Mouse (Mus musculus) small intestine, adult 2 months (tissue): Measurements from ENCODE around the gene Ppan.

Source experiments
- CTCF ChIP-seq: fragments of 200-500 bp; IDR thresholded peaks from 2 replicates; pipeline ENCODE4 v1.5.1; 2012; ENCODE audit warnings: low read depth, mild to moderate bottlenecking, control low read depth, inconsistent platforms, low read length, moderate library complexity, mixed read lengths; ENCODE audit not compliant: insufficient replicate concordance, insufficient read length; ENCODE audit errors: extremely low read depth
- POLR2A ChIP-seq: fragments of 200-500 bp; IDR thresholded peaks from 2 replicates; pipeline ENCODE4 v1.6.1; 2012; ENCODE audit warnings: low read depth, mild to moderate bottlenecking, control low read depth, inconsistent platforms, low read length, moderate library complexity

DNA sequence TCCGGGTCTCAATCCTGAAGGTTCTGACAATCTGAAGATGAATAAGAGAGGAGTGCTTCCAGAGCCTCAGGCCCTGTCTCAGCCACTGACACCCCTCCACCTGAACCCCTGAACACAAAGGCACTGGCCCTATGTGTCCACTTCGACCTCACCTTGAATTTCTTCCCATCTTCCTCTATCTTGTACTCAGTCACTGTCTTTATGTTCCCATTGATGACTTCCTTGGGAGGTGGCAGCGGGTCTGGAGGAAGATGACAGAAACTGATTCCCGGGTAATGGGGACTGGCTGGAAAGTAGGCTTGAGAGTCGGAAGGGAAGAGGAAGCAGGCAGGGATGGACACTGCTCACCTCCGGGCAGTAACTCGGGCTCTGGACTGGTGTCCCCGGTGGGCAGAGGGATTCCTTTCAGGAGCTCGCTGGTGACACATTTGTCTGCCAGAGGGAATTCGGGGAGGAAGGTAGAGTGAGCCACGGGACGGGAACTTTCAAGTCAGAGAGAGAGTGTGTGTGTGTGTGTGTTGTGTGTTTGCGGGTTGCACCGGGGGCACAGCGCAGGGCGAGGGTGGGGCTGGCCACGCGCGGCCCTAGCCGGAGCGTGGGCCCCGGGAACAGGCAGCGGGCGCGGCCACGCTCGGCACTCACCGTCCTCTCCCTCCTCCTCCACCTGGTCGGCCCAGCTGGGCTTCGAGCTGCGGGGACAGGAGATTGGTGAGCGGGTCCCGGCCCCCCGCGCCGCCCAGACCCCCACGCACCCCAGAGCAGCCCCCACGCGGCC lies 9.9 kb downstream of the Ppan start:
- no peak for TF ChIP-seq CTCF
- TF ChIP-seq POLR2A: no peak
